Mouse (Mus musculus) cortical plate, adult 2 months (tissue): Measurements from ENCODE around the gene Sox3.

Source experiments
- CTCF ChIP-seq: fragments of 200-500 bp; IDR thresholded peaks from 2 replicates; pipeline ENCODE4 v1.5.1; 2011; ENCODE audit warnings: mild to moderate bottlenecking, control low read depth, low read length; ENCODE audit not compliant: insufficient read depth; ENCODE audit errors: extremely low read depth
- POLR2A ChIP-seq: fragments of 200-500 bp; IDR thresholded peaks from 2 replicates; pipeline ENCODE4 v1.6.1; 2011; ENCODE audit warnings: mild to moderate bottlenecking, low read length, control low read depth; ENCODE audit not compliant: insufficient read depth; ENCODE audit errors: extremely low read depth

DNA sequence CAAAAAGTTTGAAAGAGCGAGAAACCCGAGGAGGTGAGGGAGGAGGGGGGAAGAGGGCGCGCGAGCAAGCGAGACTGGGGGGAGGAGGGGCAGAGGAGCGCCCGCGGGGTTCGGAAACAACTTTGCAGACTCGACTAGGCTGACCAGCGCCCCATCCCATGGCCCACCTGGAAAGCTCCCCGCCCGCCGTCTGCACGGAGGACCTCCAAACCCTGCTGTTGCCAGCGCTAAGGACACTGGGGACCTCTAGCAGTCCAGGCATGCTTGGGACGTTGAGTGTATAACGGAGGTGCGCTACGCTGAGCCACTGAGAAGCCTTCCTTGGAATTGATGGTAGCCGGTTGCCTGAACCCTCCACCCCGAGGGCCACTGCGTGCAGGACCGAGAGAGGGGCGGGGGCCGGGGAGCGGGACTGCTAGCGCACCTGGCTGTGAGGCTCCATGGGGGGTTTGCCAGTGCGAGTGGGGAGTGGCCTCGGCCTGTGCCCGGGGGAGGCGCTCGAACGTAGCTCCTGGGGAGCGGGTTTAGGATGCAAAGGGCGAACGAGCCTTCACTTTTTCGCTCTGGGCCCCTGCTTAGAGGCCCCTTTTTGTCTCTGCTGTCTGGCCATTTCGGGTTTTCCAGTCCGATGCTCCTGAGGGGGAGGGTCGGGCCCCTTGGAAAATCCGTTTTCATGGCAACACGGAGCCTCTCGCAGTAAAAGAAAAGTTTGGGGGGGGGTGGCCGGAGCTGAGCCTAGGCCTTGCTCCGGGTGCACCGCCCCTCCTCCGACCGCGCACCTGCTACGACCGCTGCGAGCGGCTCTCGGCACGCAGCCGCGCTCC lies 702 bp upstream of the Sox3 start:
- TF ChIP-seq CTCF: no peak
- no peak for TF ChIP-seq POLR2A
